Mouse (Mus musculus) myocyte (in vitro differentiated cells): ENCODE measurements around the gene Usb1.

Experiments used
- CEBPB ChIP-seq: IDR thresholded peaks from 2 replicates; pipeline ENCODE4 v1.6.1; 2011; ENCODE audit warnings: mild to moderate bottlenecking, moderate library complexity; ENCODE audit not compliant: poor library complexity, insufficient read depth, severe bottlenecking
- E2F4 ChIP-seq: IDR thresholded peaks from one replicate; pipeline ENCODE4 v1.6.1; 2011; ENCODE audit warnings: mild to moderate bottlenecking, control low read depth, moderate library complexity; ENCODE audit not compliant: insufficient read depth
- MAX ChIP-seq: IDR thresholded peaks from one replicate; pipeline ENCODE4 v1.6.1; 2011; ENCODE audit warnings: low read depth, mild to moderate bottlenecking, control low read depth
- MYOD1 ChIP-seq, 3 experiments: IDR thresholded peaks; one replicate each; pipeline ENCODE4 v1.6.1; 2011; ENCODE audit warnings: control low read depth in 2 of 3, low read depth in 2 of 3, mild to moderate bottlenecking in 2 of 3, moderate library complexity in 1 of 3; ENCODE audit not compliant: insufficient read length in 2 of 3, control insufficient read depth in 1 of 3
- MYOG ChIP-seq, 3 experiments: IDR thresholded peaks; one replicate each; pipeline ENCODE4 v1.6.1; 2011; ENCODE audit warnings: control low read depth in 2 of 3, low read depth in 2 of 3, mild to moderate bottlenecking in 2 of 3; ENCODE audit not compliant: insufficient read length in 2 of 3, control insufficient read depth in 1 of 3, insufficient read depth in 1 of 3
- POLR2A ChIP-seq: IDR thresholded peaks from one replicate; pipeline ENCODE4 v1.6.1; 2011; ENCODE audit warnings: low read depth, mild to moderate bottlenecking, control low read depth, moderate library complexity; ENCODE audit not compliant: insufficient read length
- POLR2AphosphoS2 ChIP-seq: IDR thresholded peaks from one replicate; pipeline ENCODE4 v1.6.1; 2011; ENCODE audit warnings: low read depth, control low read depth; ENCODE audit not compliant: insufficient read length
- SRF ChIP-seq: IDR thresholded peaks from one replicate; pipeline ENCODE4 v1.6.1; 2011; ENCODE audit warnings: low read depth; ENCODE audit not compliant: control insufficient read depth, insufficient read length
- TCF12 ChIP-seq: IDR thresholded peaks from one replicate; pipeline ENCODE4 v1.6.1; 2011; ENCODE audit warnings: mild to moderate bottlenecking, control low read depth; ENCODE audit not compliant: poor library complexity, insufficient read depth, severe bottlenecking
- USF1 ChIP-seq: IDR thresholded peaks from one replicate; pipeline ENCODE4 v1.6.1; 2011; ENCODE audit warnings: low read depth, mild to moderate bottlenecking, control low read depth, moderate library complexity

- TF ChIP-seq POLR2A (no peak), MAX (no peak), E2F4 (no peak), MYOG (IDR thresholded peaks at IDR 0.05; ENCODE audit: control insufficient read depth in 1 of 3, insufficient read depth in 1 of 3, insufficient read length in 2 of 3, low read depth in 2 of 3) (no peak), SRF (no peak), CEBPB (no peak), USF1 (no peak), TCF12 (no peak), MYOD1 (IDR thresholded peaks at IDR 0.05; ENCODE audit: control insufficient read depth in 1 of 3, insufficient read length in 2 of 3, low read depth in 2 of 3) (no peak), POLR2AphosphoS2 (no peak)
Measured at GRCm38 (mm10) chr8:95384501-95384900, 52.4 kb downstream of the Usb1 start.
